Mouse (Mus musculus) gastrocnemius, postnatal 10 days (tissue): ENCODE results near the gene Rem1. TPM values are rescaled to one million over a fixed set of nuclear protein-coding genes. Genes with fewer than 3 reads are reported as not detected.

Experiments
- DNase-seq: peaks from one replicate; pipeline ENCODE4 v3.0.0; 2021; ENCODE audit warnings: mixed read lengths
- long read RNA-seq, 2 experiments: library from polyadenylated mRNA; stranded (forward); transcript quantifications; one replicate each; pipeline ENCODE4 v2.0.0; 2021
- total RNA-seq, 2 experiments: library from RNA; stranded (reverse); gene quantifications; 2 replicates each; pipeline ENCODE4 v1.2.3; 2021

The Rem1 gene
- total RNA-seq: 10 to 100 TPM in 1 of 2 experiments, 1 to 10 TPM in 1; 9.1 to 11.5 TPM
- long read RNA-seq, experiment 1, transcript Rem1-201 (5 exons, 1,663 nt): major isoform, 9 of 12 reads
- long read RNA-seq, experiment 1, partial matches to known transcripts: 0 of 12 reads
- long read RNA-seq, experiment 1, other reads (novel, unspliced or antisense): 3 of 12 reads
- long read RNA-seq, experiment 2, transcript Rem1-201 (5 exons, 1,663 nt): major isoform, 5 of 6 reads
- long read RNA-seq, experiment 2, partial matches to known transcripts: 0 of 6 reads
- long read RNA-seq, experiment 2, other reads (novel, unspliced or antisense): 1 of 6 reads

DNA sequence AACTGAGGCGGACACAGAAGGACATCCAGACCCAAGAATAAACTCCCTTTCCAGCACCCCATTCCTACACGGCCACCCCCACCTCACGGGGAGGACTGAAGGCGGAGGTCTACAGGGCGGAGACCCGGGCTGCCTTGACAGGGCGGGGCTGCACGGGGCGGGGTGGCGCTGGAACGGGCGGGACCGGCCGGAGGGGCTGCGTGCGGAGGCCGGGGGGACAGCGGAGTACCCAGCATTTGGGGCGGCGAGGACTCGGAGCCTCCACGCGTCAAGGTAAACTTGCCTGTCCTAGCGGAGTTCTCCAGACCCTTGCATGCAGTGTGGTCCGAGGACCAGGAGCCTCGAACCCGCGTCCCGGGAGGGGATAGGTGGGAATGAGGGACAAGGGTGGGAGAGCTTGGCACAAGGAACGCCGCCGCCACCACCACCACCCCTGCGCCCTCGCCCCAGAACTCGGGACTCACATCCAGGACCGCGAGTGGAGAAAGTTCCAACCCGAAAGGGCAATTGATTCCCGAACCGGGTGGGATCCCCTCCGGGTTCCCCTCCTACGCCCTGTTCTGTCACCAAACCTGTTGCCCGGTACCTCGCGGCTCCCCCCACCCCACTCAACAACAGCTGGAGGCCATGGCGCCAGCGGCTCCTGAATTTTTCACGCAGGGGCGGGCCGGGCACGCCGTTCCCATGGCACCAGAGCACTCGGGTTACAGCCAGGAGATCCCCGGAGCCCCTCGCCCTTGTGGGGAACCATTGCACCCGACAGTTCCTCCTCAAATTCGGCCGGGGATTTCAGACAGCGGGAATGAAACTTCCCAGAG, at the start of gene Rem1:
TSS of gene Rem1 (plus strand) at position 178 of the 818 bp plus-strand sequence.
- peak; percentile 49 for DNase-seq

DNA sequence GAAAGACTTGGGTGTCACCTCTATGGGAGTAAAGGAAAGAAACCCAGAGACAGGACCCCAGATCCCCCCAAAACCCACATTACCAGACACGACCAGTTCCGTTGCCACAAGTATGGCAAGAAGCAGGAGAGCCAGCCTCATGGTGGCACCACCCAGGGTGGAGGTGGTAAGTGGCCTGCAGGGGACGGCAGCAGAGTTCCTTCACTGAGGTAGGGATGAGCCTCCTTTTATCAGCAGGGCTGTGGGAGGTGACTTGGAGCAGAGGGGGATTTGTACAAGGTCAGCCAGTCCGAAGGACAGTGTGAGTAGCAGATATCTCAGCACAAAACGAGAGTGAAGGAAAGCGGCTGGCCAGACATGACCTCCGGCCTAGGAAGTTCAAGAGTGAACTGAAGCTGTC, 46.6 kb upstream of the Rem1 start, which contains the start of gene Defb19:
TSS of gene Defb19 (minus strand) at position 206 of the 400 bp plus-strand sequence.
- no peak for DNase-seq

DNA sequence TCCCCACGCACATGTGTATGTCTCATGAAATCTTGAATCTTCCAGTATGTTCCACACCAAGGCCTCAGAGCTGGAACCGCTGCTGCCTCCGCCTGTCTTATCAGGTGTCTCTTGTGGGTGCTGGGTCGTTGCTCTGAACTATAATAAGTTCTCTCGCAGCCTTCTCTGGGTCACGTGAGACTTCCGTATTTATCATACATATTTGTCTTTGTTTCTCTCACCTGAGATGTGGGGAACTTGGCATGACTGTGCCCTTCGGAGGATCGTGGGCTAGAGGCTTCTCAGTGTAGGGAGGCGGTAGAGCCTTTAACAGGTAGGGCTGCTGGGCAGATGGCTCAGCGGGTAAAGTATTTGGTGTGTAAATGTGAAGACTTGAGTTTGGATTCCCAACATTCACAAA, 46.1 kb upstream of the Rem1 start:
- no peak for DNase-seq

DNA sequence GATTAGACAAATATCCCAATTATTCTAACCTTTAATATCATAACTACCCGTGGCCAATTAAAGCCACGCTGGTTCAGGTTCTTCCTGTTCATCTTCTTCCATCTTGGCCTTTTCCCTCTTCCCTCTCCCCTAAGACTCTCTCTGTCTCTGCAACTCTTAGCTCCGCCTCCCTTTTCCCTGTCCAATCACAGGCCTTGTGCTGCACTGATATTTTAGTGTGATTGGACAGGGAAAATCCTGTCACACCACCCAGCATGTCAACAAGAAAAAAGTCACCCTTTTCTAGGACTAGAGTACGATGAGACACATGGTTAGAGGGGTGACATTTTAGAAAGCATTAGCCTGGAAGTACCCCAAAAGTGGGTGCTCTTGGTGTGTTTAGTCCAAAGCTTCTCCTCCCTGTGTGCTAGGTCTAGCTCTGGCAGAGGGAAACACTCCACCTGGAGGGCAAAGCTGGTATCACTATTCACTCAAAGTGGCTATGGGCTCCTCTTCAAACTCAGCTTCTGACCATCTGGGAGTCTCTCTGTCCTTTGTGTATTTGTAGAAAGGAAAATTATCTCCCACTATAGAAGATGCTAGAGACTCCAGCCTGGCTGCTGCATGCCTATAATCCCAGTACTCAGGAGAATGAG, 39.7 kb upstream of the Rem1 start:
- no peak for DNase-seq

DNA sequence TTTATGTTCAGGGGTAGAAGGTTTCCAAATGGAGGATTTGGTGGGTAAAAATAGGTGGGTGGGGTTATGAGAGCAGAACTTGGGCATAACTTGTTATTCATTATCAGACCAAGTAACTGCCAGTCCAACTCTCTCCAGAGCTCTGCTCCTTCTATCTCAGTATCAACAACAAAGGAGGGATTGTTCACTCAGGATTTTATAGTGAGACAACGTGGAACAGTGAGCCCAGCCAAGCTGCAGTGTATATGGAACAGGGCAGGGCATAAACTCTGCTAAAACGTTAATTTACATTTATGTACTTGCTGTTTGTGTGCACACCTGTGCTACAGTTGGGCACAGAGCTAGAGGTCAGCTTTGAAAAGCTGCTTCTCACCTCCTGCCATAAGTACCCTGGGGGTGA, 38.3 kb upstream of the Rem1 start:
- no peak for DNase-seq

DNA sequence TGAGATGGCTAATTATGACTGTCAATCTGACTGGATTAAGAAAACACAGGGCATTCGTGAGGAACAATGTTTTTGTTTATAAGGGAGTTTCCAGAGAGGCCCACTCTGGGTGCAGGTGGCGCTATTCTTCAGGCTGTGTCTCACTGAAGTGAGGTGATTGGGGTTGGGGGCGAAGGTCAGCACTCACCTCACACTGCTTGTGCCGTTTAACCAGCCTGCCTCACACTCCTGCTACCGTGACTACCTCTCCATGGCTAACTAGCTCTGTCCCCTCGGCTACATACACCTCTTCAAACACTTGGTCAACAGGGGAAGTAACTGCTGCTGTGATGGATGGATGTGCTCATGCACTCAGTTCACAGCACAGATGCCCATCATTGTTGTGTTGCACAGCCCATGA, 37.7 kb upstream of the Rem1 start:
- DNase-seq: no peak

DNA sequence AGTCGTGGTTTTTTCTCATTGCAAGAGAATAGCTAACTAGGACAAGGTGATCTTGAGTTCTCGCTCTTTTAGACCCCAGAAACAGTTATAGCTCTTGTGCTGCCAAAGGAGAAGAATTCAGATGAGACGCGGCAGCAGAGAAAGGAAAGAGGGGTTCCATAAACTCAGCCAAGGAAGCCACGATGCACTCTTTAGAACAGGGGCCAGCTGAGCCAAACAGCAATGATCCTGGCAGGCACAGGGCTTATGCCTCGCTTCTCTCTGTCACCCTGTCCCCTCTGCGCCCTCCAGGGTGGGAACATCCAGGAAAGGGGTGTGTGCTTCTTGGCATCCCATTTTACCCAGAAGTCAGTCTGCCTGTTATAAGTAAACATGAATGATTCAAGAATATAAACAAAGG, 27.5 kb upstream of the Rem1 start, which contains the start of gene Defb45:
TSS of gene Defb45 (minus strand) at position 101 of the 400 bp plus-strand sequence.
- DNase-seq: no peak

DNA sequence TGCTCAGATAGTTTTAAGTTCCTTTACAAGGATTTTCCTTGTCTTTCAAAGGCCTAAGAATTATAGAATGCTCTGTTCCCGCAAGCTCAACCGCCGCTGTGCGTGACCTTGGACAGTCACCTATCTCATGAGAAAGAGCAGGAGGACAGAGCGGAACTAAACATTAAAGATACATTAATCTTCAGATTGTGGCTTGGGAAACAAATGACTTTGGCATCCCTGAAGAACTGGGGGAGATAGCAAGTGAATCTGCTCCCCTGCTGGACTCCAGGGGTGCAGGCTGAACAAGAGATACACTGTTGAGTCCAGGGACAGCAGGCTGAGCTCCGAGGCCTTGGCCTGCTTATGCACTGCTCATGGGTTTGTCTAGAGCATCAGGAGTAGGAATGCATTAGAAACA, 26.7 kb upstream of the Rem1 start:
- no peak for DNase-seq

DNA sequence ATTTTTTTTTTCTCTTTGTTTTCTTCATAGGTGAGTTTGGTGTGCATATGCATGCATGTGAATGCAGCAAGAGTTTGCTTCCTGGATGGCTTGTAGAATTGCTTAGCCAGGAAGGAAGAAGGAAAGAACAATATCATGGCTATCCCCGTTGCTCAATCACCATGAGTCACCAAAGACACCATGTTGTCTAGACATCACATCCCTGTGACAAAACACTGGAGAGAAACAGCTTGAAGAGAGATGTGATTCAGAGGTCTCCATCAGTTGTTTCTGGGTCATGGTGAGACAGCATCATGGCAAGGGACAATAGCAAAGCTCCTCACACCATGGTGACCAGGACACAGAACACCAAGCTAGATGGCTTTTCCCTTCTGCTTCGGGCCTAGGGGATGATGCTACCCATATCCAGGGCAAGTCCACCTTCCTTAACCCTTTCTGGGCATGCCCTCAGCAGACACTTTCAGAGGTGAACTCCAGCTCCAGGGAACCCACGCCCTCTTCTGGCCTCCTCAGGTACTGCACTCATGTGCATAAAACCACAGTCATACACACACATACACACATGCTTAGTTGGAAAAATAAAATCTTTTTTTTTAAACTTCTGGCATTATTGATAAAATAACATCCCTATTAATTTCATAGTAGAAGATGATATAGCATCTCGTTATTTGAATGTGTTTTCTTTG, 25.3 kb upstream of the Rem1 start:
- DNase-seq: no peak

DNA sequence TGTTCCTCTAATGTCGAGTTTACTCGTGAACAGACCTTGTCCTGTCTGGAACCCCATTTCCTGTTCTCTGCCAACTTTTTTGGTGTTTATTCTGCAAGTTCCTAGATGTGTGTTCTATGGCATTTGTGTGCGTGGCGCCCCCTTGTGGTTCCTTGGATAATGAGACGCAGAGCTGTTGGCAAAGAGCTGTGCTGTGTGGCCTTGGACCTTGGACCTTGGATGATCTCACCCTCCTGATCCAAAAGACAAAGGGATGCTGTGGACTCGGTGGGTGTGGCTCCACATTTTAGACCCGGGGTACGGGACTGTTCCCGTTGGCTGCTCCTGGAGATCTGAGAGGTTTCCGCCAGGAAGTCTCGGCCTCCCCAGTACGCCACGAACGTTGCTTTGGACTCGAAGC, 22.7 kb upstream of the Rem1 start, which contains the start of gene Defb36:
TSS of gene Defb36 (plus strand) at position 271 of the 400 bp plus-strand sequence.
- DNase-seq: peak; percentile 61

DNA sequence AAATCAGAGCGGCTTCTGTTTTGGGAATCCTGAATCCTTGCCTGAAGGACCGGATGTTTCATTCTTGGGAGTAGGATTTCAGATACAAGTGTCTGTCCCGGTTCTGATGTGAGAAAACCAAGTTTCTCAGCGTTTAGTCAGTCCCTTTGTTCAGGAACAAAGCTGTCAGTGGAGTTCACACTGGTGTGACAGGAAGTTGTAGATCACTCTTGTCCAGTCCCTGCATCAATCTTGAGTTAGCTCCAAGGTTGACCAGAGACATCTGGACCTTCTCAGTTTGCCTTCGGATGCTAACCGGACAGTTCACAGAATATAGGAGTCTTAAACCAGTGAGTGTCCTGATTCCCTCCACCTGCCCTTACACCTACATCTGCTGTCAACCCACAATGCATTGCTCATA, 19.0 kb upstream of the Rem1 start:
- DNase-seq: no peak

DNA sequence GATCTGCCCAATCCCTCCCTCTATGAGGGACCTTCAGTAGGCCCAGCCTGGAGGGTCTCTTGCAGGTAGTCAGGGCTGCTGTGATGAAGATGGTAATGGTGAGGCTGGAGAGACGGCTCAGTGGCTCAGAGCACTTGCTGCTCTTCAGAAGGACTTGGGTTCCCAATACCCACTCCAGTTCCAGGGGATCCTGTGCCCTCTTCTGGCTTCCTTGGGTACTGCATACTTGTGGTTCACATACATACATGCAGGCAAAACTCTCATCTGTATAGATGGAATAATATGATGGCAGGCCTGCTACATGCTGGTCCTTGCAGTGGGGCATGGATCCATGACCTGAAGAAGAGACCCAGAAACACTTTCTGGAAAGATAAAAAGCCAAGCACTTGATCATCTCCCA, 18.0 kb upstream of the Rem1 start:
- no peak for DNase-seq

DNA sequence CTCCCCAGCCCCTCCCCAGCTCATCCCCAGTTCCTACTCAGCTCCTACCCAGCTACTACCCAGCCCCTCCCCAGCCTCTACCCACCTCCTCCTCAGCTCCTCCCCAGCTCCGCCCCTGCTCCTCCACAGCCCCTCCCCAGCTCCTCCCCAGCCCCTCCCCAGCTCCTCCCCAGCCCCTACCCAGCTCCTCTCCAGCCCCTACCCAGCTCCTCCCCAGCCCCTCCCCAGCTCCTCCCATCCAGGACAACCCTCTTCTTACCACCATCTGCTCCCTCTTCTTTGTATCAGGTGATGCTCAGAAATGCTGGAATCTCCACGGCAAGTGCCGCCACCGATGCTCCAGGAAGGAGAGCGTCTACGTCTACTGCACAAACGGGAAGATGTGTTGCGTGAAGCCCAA, 14.6 kb upstream of the Rem1 start:
- no peak for DNase-seq

DNA sequence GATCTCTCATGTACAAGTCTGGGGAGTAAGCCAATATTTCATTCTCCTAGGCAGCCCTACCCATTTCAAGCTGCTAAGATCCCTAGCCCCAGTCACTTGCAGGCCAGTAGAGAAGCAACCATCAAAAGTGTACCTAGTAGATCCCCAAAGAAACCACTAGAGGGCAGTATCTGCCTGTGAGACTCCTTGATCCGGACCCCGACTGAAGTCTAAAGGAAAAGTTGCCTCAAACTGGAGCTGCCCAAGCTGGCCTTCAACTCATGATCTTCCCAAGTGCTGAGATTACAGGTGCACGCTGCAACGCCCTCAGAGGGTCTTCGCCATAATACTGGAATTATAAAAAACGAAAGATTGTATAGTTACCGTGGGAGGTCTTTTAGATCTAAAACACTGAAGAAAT, 11.2 kb upstream of the Rem1 start:
- peak; percentile 40 for DNase-seq

DNA sequence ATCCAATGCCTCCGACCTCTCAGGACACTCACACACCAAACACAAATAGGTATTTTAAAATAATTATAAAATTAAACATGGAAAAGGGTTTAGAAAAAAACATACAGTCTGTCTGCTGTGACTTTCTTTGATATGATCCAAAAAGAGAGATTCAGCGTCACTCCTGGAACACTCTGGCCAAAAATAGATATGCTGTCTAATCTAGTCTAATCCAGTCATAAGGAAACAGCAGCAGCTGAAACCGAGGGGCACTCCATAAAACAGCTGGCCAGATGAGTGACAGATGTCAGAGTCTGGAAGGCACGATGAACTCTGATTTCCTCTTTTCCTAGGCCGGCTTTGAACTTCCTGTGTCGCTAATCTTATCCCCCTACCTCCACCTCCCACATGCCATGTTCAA, 10.3 kb upstream of the Rem1 start:
- DNase-seq: no peak

DNA sequence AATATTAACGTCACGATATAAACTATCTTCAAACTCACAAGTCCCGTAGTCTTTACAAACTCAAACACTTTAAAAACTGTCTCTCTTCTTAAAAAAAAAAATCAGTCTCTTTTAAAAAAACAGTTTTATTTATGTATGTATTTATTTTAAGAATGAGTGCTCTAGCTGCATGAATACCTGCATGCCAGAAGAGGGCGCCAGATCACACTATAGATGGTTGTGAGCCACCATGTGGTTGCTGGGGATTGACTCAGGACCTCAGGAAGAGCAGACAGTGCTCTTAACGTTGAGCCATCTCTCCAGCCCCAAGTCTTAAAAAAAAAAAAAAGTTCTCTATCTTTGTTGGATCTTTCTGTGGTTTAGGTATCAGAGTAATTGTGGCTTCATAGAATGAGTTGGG, 9.4 kb upstream of the Rem1 start:
- DNase-seq: no peak

DNA sequence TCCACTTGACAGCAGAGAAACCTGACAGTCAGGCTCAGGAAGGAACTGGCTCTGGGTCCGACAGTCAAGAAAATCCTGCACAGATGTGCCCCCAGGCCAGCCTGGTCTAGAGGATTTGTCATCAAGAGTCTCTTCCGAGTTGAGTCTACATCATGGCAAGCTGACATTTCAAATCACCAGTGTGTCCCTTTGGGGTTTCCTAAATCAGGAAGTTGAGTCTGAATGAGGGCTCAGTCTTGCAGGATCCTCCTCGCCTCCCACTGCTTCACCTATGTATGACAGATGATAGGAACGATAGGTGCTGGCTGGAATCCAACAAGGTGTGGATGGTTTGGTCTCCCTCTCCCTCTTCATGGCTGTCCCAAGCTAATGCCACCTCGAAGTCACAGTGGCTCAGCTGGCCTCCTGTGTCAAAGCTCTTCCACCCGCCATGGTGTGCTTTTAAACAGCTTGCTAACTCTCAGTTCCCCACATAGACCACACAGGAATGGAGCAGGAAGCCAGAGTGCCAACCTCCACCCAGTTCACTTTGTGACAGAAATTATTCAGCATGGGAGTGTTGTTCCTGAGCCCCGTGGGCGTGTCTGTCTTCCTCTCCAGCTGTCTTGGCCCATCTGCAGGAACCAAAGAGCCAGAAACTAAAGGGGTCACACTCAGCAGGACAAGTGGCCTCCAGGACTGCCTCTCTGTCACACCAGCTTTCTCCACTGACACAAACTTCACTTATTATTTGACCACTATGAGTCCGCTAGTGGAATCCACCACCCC, 6.2 kb upstream of the Rem1 start:
- peak; percentile 22 for DNase-seq

DNA sequence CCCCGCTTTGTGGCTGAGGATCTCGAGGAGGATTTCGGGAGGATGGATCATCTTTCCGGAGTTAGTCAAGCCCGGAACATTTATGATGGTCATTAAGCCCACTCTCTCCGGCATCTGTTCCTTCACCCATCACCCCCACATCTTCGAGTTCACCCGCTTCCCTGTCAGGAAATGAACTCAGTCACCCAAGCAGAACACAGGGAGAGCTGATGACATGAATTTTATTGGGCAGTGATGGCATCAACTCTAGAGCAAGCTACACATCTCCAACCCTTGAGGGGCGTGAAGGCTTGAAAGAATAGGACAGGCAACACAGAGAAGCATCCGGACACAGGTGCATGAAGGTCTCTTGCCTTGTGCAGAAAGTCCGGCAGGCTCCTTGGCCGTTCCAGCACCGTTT, 4.6 kb upstream of the Rem1 start:
- DNase-seq: no peak

DNA sequence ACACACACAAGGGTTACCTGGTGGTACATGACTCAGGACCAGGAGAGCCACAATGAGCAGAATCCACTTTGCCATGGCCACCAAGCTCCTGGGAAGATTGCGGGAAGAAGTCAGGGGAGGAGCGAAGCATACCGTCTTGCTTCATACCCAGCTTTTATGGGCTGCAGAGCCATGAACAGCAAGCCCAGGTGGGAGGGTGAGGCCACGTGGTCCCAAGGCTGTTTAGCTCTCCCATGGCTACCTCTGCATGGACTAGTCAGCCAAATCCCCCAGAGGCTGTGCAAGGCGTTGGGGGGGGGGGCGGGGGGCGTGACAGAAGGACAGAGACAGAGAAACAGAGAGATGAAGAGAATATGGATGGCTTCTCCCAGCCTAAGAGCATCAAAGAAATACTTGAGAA, 3.8 kb upstream of the Rem1 start, which contains the start of gene Defb25:
TSS of gene Defb25 (minus strand) at position 101 of the 400 bp plus-strand sequence.
- DNase-seq: no peak

DNA sequence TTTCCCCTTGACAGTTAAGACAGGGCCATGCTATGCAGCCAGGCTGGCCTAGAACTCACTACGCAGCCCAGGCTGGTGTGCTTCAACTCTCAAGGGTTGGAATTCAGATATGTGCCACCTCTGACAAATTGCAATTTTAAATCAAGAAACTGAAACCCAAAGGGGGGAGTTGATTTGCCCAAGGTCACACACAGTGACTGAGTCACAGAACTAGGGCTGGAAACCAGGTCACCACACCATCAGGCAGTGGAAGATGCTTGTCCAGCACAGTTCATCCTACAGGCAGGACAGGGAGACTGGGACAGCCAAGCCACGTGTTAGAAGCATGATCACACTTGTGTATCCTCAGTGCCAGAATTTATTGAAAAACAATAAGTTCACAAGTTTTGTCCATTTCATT, 2.2 kb upstream of the Rem1 start:
- DNase-seq: no peak

DNA sequence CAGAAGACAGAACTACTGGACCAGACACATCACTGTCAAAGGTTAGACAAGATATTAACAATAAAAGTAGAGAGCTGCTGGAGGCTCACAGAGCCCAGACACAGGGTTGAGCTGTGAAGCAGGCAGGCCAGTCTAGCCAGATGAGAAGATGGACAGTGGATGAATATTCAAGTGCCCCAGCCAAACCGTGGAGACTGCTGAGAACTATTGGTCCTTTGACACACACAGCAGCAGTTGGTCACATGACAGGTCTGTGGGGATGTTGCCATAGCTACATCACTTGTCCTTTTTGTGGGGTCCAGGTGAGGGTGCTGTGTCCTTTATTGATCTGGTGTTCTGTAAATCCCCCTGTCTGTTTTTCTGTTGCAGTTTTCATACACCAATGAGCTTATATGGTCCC, 1.5 kb upstream of the Rem1 start:
- DNase-seq: no peak

DNA sequence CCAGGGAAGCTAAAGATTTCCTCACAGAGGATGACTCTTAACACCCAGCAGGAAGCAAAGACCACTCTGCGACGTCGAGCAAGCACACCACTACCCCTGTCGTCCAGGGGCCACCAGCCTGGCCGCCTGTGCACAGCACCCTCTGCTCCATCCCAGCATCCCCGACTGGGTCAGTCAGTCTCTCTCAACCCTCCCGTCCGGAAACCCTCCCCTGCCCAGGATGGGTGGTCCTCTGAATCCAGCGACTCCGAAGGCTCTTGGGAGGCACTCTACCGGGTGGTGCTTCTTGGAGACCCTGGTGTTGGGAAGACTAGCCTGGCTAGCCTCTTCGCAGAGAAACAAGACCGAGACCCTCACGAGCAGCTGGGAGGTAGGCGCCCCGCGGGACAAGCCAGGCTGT, 1.3 kb downstream of the Rem1 start:
- DNase-seq: peak; percentile 22
